Mouse (Mus musculus): ENCODE data around the gene Fam89a. TPM values are rescaled to one million over a fixed set of nuclear protein-coding genes. Genes with fewer than 3 reads are reported as not detected.

The Fam89a gene
- polyA plus RNA-seq (2021; fragmentation: Nextera tagmentation) = 0.44 and 3.3 TPM in 2 replicates
- long read RNA-seq, experiment 1 = 0 reads
- long read RNA-seq, experiment 2 = 0 reads

DNA sequence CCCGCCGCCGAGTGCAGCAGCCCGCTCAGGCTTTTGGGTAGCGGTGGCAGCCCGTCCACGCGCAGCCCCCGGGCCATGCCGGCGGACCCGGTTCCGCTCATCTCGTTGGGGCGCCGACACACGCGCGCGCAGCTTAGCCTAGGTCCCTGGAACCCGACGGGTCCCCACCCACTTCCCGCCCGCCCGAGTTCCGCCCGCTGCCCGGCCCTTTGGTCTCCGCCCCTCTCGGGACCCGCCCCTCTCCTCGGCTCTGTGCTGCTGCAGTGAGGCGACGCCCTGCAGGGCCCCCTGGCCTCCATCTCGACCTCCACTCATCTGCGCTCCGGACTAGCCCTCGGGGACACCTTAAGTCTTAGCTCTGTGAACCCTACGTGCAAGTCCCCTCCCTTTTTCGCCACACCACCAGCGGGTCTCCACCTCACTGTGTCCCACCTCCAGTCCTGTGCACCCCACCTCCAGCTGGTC lies at the start of gene Fam89a:
Gene Fam89a, minus strand, starts transcription at position 124 of the 465 bp plus-strand sequence.

DNA sequence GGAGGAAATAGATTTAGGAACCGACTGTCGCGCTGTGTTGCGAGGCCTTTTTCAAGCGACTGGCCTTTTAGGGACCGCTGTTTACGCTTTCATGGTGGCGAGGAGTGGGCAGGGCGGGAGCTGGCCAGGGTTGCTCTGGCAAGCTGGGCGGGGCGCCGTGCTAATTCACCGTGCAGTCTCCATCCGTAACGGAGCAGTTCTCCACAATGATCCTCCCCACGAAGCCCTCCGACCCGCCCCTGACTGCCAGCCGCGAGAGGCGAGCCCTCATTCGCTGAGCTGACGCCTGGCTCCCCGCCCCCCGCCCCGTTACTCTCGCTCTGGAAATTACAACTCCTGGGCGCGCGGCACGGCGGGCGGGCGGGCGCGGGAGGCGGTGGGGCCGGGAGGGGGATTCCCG lies 41.1 kb upstream of the Fam89a start, which contains the start of gene Trim67:
Gene Trim67, plus strand, starts transcription at position 385 of the 400 bp plus-strand sequence.

DNA sequence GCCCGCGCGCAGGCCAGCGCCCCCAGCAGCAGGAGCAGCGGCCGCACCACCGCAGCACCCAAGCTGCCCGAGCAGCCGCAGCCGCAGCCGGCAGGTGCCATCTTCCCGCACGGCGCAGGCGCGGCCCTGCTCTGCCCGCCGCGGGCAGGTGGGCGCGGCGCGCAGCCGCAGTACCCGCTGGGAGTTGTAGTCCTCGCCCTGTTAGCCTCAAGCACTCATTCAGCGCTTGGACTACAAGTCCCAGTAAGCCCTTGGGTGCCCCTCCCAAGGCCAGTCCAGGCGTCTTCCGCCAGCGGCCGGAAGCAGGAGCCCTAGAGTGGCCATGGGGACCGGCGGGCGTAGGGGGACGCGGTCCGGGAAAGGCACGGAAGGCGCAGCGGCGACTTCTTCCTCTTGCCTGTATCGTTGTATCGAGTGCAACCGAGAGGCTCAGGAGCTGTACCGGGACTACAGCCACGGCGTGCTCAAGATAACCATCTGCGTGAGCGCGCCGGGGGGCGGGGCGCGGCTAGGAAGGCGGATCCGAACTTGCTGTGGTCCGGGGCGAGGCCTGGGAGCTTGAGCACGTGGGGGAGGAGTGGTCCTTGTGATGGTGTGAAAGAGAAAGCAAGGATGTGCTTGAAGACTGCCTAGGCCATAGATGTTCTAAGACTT lies 29.6 kb downstream of the Fam89a start, which contains the start of the genes Ttc13 and Arv1:
Gene Ttc13, minus strand, starts transcription at position 122 of the 654 bp plus-strand sequence.
Gene Arv1, plus strand, starts transcription at position 278 of the 654 bp plus-strand sequence.

Other genes with a start within 250 kb of the Fam89a start
- gene Cog2, start 231.1 kb downstream of the Fam89a start, polyA plus RNA-seq (2021; fragmentation: Nextera tagmentation) = 20.9 and 23.6 TPM in 2 replicates
- gene Agt, start 182.1 kb downstream of the Fam89a start, polyA plus RNA-seq (2021; fragmentation: Nextera tagmentation) = 8.5 and 15.3 TPM in 2 replicates
- 0.11 and 0.19 TPM in 2 replicates for gene Capn9, start 175.7 kb downstream of the Fam89a start, polyA plus RNA-seq (2021; fragmentation: Nextera tagmentation)
- 10.1 and 23.4 TPM in 2 replicates for gene 2310022B05Rik, start 88.5 kb downstream of the Fam89a start, polyA plus RNA-seq (2021; fragmentation: Nextera tagmentation)
- gene Ttc13, start 29.8 kb downstream of the Fam89a start, polyA plus RNA-seq (2021; fragmentation: Nextera tagmentation) = 11.5 and 11.7 TPM in 2 replicates
- gene Arv1, start 29.7 kb downstream of the Fam89a start, polyA plus RNA-seq (2021; fragmentation: Nextera tagmentation) = 8.2 and 9.9 TPM in 2 replicates
- gene Trim67, start 41.3 kb upstream of the Fam89a start, polyA plus RNA-seq (2021; fragmentation: Nextera tagmentation) = 0.38 and 0.77 TPM in 2 replicates
- 37.4 and 42.4 TPM in 2 replicates for gene Gnpat, start 111.2 kb upstream of the Fam89a start, polyA plus RNA-seq (2021; fragmentation: Nextera tagmentation)
- 16.6 and 17.4 TPM in 2 replicates for gene 2810004N23Rik, start 111.3 kb upstream of the Fam89a start, polyA plus RNA-seq (2021; fragmentation: Nextera tagmentation)
- 3.2 and 6.4 TPM in 2 replicates for gene Exoc8, start 145.9 kb upstream of the Fam89a start, polyA plus RNA-seq (2021; fragmentation: Nextera tagmentation)
- gene Sprtn, start 146.1 kb upstream of the Fam89a start, polyA plus RNA-seq (2021; fragmentation: Nextera tagmentation) = 3.0 and 3.4 TPM in 2 replicates
- gene Egln1, start 197.5 kb upstream of the Fam89a start, polyA plus RNA-seq (2021; fragmentation: Nextera tagmentation) = 8.7 and 9.6 TPM in 2 replicates